Mouse (Mus musculus) lung, postnatal 25 days (tissue): Measurements from ENCODE around the gene Csnk1e.

Experiments
- DNase-seq: peaks from one replicate; pipeline ENCODE4 v3.0.0; 2022; ENCODE audit warnings: low spot score

The Csnk1e gene

GRCm38 (mm10) chr15:79442961-79443518, 12.3 kb downstream of the Csnk1e start:
- no peak for DNase-seq

- DNase-seq, result no peak
Measured at GRCm38 (mm10) chr15:79442257-79442611, 13.1 kb downstream of the Csnk1e start.

GRCm38 (mm10) chr15:79441331-79442256, 13.8 kb downstream of the Csnk1e start:
- DNase-seq, result peak; percentile 82

GRCm38 (mm10) chr15:79440651-79441330, 14.6 kb downstream of the Csnk1e start:
- peak; percentile 38 for DNase-seq

GRCm38 (mm10) chr15:79440223-79440622, 15.1 kb downstream of the Csnk1e start:
- peak; percentile 55 for DNase-seq

- no peak for DNase-seq
Measured at GRCm38 (mm10) chr15:79439386-79439785, 16.0 kb downstream of the Csnk1e start.

GRCm38 (mm10) chr15:79438816-79439215, 16.6 kb downstream of the Csnk1e start:
- DNase-seq, result no peak

- DNase-seq, result peak; percentile 41
Measured at GRCm38 (mm10) chr15:79438209-79438810, 17.1 kb downstream of the Csnk1e start.

GRCm38 (mm10) chr15:79437541-79438208, 17.7 kb downstream of the Csnk1e start:
- no peak for DNase-seq

GRCm38 (mm10) chr15:79436481-79436921, 18.9 kb downstream of the Csnk1e start:
- peak; percentile 33 for DNase-seq

GRCm38 (mm10) chr15:79435191-79435671, 20.1 kb downstream of the Csnk1e start:
- peak; percentile 34 for DNase-seq

- peak; percentile 52 for DNase-seq
Measured at GRCm38 (mm10) chr15:79432892-79433291, 22.5 kb downstream of the Csnk1e start.

GRCm38 (mm10) chr15:79432328-79432727, 23.0 kb downstream of the Csnk1e start:
- no peak for DNase-seq

- no peak for DNase-seq
Measured at GRCm38 (mm10) chr15:79431925-79432324, 23.4 kb downstream of the Csnk1e start.

- no peak for DNase-seq
Measured at GRCm38 (mm10) chr15:79430461-79431000, 24.8 kb downstream of the Csnk1e start.

GRCm38 (mm10) chr15:79429994-79430393, 25.4 kb downstream of the Csnk1e start:
- DNase-seq, result no peak

- no peak for DNase-seq
Measured at GRCm38 (mm10) chr15:79429527-79429926, 25.8 kb downstream of the Csnk1e start.

GRCm38 (mm10) chr15:79428616-79429015, 26.8 kb downstream of the Csnk1e start:
- no peak for DNase-seq

- DNase-seq, result no peak
Measured at GRCm38 (mm10) chr15:79427516-79427915, 27.9 kb downstream of the Csnk1e start.

- DNase-seq, result peak; percentile 80
Measured at GRCm38 (mm10) chr15:79425516-79425915, 29.9 kb downstream of the Csnk1e start.

- no peak for DNase-seq
Measured at GRCm38 (mm10) chr15:79424602-79425001, 30.8 kb downstream of the Csnk1e start.
